Mouse (Mus musculus) liver, postnatal 0 days (tissue): ENCODE data around the gene Chst10. TPM values are rescaled to one million over a fixed set of nuclear protein-coding genes. Genes with fewer than 3 reads are reported as not detected.

ENCODE experiments used
- ATAC-seq: fragments of 200-750 bp; cut with Nextera tagmentation; 2 replicates; pipeline ENCODE4 v1.8.0; 2017; ENCODE audit warnings: mild to moderate bottlenecking, moderate library complexity
- DNase-seq: peaks from one replicate; pipeline ENCODE4 v3.0.0-alpha.2; 2016
- H3K27ac ChIP-seq: fragments of 300-500 bp; sonication (generic); 2 replicates; pipeline ENCODE4 v1.5.1; 2014; ENCODE audit warnings: antibody characterized with exemption, moderate library complexity, mild to moderate bottlenecking, low read depth
- H3K27me3 ChIP-seq: fragments of 300-500 bp; sonication (generic); 2 replicates; pipeline ENCODE4 v1.6.1; 2014; ENCODE audit warnings: low read length, control low read depth, mixed read lengths; ENCODE audit not compliant: insufficient read depth
- H3K36me3 ChIP-seq: fragments of 300-500 bp; sonication (generic); replicated peaks from 2 replicates; pipeline ENCODE4 v1.6.1; 2014; ENCODE audit warnings: mild to moderate bottlenecking, control low read depth, low read length, moderate library complexity, mixed read lengths; ENCODE audit not compliant: insufficient read depth
- H3K4me1 ChIP-seq: fragments of 300-500 bp; sonication (generic); 2 replicates; pipeline ENCODE4 v1.6.1; 2014; ENCODE audit warnings: antibody characterized with exemption, mild to moderate bottlenecking, control low read depth; ENCODE audit not compliant: insufficient read depth
- H3K4me2 ChIP-seq: fragments of 300-500 bp; sonication (generic); 2 replicates; pipeline ENCODE4 v1.6.1; 2014; ENCODE audit warnings: low read depth, mild to moderate bottlenecking, low read length, moderate library complexity, mixed read lengths
- H3K4me3 ChIP-seq: fragments of 300-500 bp; sonication (generic); 2 replicates; pipeline ENCODE4 v1.5.1; 2014; ENCODE audit warnings: low read depth, low read length
- H3K9ac ChIP-seq: fragments of 300-500 bp; sonication (generic); replicated peaks from 2 replicates; pipeline ENCODE4 v1.6.1; 2014; ENCODE audit warnings: mild to moderate bottlenecking, moderate library complexity
- H3K9me3 ChIP-seq: fragments of 300-500 bp; sonication (generic); 2 replicates; pipeline ENCODE4 v1.6.1; 2016; ENCODE audit warnings: mild to moderate bottlenecking, control low read depth, low read length, mixed read lengths
- CTCF ChIP-seq: sonication (generic); IDR thresholded peaks from 2 replicates; pipeline ENCODE4 v1.5.1; 2016; ENCODE audit warnings: antibody characterized with exemption, low read depth
- EP300 ChIP-seq: IDR thresholded peaks from 2 replicates; pipeline ENCODE4 v1.6.1; 2016; ENCODE audit warnings: antibody characterized with exemption, low read depth, mild to moderate bottlenecking
- WGBS: fragments of 180-500 bp; shearing (Covaris S2); extraction: QIAGEN DNeasy Blood & Tissue Kit; methylation state at CpG from one replicate; pipeline ENCODE4 v1.1.7; 2014; ENCODE audit not compliant: insufficient replicate concordance; 5-methylcytosine and 5-hydroxymethylcytosine counted together
- polyA plus RNA-seq: library from polyadenylated mRNA; unstranded; fragments of >200 nt; fragmentation: Nextera tagmentation; extraction: Ambion mirVana; gene quantifications from 2 replicates; pipeline ENCODE4 v1.2.1, GENCODE M21; 2015

Chst10 gene
- polyA plus RNA-seq, 1 experiment from 2014 or later: 0.33 TPM

DNA sequence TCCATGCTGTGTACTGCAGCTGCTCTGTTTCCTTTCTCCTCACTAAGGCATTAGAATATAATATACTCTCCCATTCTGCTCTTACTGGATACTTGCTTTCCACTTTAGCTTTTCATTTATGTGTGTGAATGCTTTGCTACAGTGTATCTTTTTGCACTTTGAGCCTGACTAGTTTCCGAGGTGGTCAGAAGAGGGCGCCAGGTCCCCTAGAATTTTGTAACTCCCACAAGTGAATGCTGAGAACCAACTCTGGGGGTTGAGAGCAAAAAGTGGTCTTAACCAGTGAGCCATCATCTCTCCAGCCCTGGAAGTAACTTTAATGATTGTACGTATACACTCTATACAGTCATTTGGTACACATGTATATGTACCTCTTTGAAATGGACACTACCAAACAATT is 63.1 kb downstream of the Chst10 start:
- H3K27ac ChIP-seq: no peak overlapping the region
- no peaks in the 10 kb centered on the region for H3K4me1 ChIP-seq
- no peaks in the 10 kb centered on the region for H3K36me3 ChIP-seq
- H3K9ac ChIP-seq: no peak overlapping the region
- ATAC-seq (no peak), DNase-seq (no peak)
- H3K27me3 ChIP-seq: peaks cover 29% of the 10 kb centered on the region
- H3K4me2 ChIP-seq: no peak overlapping the region
- H3K9me3 ChIP-seq: no peaks in the 10 kb centered on the region; the same call in 1 of the 2 replicates
- 30% methylated on average over 3 of the region's 3 CpGs for WGBS
- H3K4me3 ChIP-seq: no peak overlapping the region
- TF ChIP-seq EP300: no peak
- TF ChIP-seq CTCF: peak; percentile 23

DNA sequence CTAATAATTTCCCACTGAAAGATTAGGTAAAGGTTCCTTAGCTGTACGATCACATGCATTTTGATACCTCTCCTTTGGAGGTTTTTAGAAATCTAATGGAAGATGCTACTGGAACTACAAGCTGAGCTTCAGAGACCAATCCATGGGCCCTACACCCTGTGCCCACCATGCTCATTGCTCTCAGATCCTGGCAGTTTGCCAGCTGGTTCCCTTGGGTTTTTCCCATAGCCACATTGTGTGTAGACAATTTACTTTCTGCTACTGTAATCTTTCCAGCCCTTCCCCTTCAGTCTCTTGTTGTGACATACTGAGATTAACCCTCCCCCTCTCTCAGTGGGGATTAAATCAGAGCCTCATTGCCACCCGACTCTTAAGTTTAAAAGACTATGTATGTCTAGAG is 73.0 kb downstream of the Chst10 start:
- 67% methylated on average over 2 of the region's 2 CpGs for WGBS

DNA sequence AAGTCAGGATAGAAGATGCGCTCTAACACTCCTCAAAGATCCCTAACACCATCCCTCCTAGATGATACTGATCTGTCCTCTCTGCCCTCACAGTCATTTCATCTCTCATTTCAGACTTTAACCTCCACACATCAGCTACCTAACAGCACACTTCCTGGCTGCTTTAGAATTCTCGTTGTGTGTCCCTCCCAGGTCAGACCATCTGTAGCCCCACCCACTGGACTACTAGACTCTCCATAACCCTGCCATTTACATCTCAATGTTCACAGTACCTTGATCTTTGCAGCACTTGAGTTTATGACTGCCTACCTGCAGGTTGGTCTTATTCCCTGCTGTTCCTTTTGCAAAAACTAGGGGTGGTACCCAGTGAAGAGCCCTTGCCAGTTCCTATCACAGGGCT is 74.1 kb downstream of the Chst10 start:
- 45% methylated on average over 2 of the region's 2 CpGs for WGBS
- Histone ChIP-seq H3K9me3 (no peaks in the 10 kb centered on the region), H3K4me1 (no peaks in the 10 kb centered on the region), H3K9ac (no peak overlapping the region), H3K4me2 (no peak overlapping the region), H3K36me3 (no peaks in the 10 kb centered on the region), H3K27ac (no peak overlapping the region), H3K27me3 (no peaks in the 10 kb centered on the region), H3K4me3 (no peak overlapping the region)
- ATAC-seq: no peak
- no peak for TF ChIP-seq CTCF
- DNase-seq: no peak

More for the DNA sequence above, 73.0 kb downstream of the Chst10 start:
- Histone ChIP-seq H3K9me3 (no peaks in the 10 kb centered on the region), H3K4me2 (no peak overlapping the region), H3K36me3 (no peaks in the 10 kb centered on the region), H3K9ac (no peak overlapping the region), H3K27me3 (no peaks in the 10 kb centered on the region), H3K4me1 (no peaks in the 10 kb centered on the region), H3K27ac (no peak overlapping the region), H3K4me3 (no peak overlapping the region)
- TF ChIP-seq CTCF: no peak
- no peak for TF ChIP-seq EP300
- DNase-seq (no peak), ATAC-seq (no peak)

DNA sequence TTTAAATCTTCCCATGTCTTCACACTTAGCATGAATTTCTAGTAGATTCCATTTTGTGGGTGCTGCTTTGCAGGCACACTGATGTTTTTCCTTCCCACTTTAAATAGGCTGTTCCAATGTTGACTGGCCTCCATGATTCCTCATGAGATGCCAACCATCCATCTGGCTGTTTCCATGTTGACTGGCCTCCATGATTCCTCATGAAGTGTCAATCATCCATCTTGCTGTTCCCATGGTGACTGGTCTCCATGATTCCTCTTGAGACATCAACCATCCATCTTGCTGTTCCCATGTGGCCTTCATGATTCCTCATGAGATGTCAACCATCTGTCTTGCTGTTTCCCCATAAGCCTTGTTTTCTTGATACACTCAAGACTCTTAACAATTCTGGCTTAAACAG is 78.3 kb downstream of the Chst10 start:
- Histone ChIP-seq H3K4me3 (no peak overlapping the region), H3K9ac (no peak overlapping the region), H3K27ac (no peak overlapping the region), H3K27me3 (no peaks in the 10 kb centered on the region), H3K4me1 (no peaks in the 10 kb centered on the region), H3K36me3 (no peaks in the 10 kb centered on the region), H3K4me2 (no peak overlapping the region), H3K9me3 (no peaks in the 10 kb centered on the region)
- TF ChIP-seq CTCF (no peak), EP300 (no peak)
- DNase-seq (no peak), ATAC-seq (no peak)

DNA sequence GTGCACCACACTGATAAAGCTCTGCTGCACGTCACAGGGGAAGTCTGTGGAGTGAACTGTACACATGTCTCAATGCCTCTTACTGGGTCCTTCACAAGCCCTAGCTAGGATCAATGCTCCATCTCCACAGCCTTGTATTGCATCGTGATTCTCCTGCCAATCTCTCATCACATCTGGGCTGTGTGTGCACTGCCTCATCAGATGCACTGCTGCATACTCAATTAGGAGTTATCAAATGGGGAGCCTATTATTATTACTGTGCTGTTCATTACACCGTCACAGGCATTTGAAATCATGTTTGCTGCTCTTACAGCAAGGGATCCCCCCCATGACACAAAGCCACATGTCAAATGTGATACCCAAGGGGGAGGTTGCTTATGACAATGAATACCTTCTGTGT is 80.3 kb downstream of the Chst10 start:
- DNase-seq (no peak), ATAC-seq (no peak)
- Histone ChIP-seq H3K27ac (no peak overlapping the region), H3K27me3 (no peaks in the 10 kb centered on the region), H3K36me3 (no peaks in the 10 kb centered on the region), H3K9me3 (no peaks in the 10 kb centered on the region), H3K4me3 (no peak overlapping the region), H3K4me1 (no peaks in the 10 kb centered on the region), H3K4me2 (no peak overlapping the region), H3K9ac (no peak overlapping the region)
- no peak for TF ChIP-seq EP300
- TF ChIP-seq CTCF: no peak
- WGBS: 58% methylated on average over 3 of the region's 3 CpGs

DNA sequence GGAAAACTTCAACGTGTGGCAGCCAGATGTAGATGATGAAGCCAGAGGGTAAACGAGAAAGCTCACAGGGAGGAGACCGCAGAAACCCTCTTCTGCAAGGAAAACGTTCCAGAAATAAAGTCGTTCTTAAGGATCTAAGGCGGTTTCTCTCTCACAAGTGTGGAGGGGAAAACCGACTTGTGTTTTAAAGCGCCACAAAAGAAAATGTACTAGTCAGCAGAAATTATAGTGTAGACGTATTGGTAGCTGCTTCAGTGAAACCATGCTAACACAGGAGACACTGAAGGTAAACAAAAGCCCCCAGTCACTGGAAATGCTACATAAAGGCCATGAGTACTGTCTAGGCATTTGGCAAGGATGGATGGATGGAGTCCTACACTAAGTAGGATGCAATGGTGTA is 80.7 kb downstream of the Chst10 start:
- H3K9me3 ChIP-seq: no peaks in the 10 kb centered on the region
- H3K4me2 ChIP-seq: no peak overlapping the region
- H3K4me1 ChIP-seq: no peaks in the 10 kb centered on the region
- no peak overlapping the region for H3K27ac ChIP-seq
- no peak for DNase-seq
- no peak overlapping the region for H3K9ac ChIP-seq
- H3K36me3 ChIP-seq: no peaks in the 10 kb centered on the region
- no peaks in the 10 kb centered on the region for H3K27me3 ChIP-seq
- no peak overlapping the region for H3K4me3 ChIP-seq
- no peak for TF ChIP-seq EP300
- no peak for TF ChIP-seq CTCF
- WGBS: 80% methylated on average over 9 of the region's 9 CpGs
- ATAC-seq: no peak

DNA sequence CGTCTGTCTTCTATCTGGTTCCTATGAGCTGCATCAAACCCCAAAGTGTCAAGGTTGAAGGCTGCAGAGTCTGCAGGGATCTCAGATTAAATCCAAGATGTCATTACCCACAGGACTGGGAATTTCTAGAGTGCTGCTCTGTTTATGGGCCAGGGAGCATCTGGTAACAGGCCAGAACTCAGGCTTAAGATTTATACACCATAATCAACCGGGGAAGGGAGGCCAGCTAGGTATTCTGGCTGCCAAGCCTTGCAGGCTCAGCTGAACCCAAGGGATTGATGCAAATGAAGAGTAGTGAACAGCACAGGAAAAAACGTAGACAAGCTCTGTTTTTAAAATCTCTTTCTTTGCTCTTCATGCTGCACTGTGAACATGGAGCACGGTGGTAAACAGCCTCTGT is 81.7 kb downstream of the Chst10 start:
- DNase-seq: no peak
- no peaks in the 10 kb centered on the region for H3K36me3 ChIP-seq
- no peak overlapping the region for H3K4me3 ChIP-seq
- no peaks in the 10 kb centered on the region for H3K4me1 ChIP-seq
- H3K27me3 ChIP-seq: no peaks in the 10 kb centered on the region
- ATAC-seq: no peak
- H3K4me2 ChIP-seq: no peak overlapping the region
- H3K9me3 ChIP-seq: no peaks in the 10 kb centered on the region
- TF ChIP-seq EP300: no peak
- no peak for TF ChIP-seq CTCF
- H3K9ac ChIP-seq: no peak overlapping the region
- WGBS: 71% methylated on average over 4 of the region's 4 CpGs
- no peak overlapping the region for H3K27ac ChIP-seq

Other genes with a start within 250 kb of the Chst10 start
- gene Aff3, start 233.2 kb downstream of the Chst10 start, polyA plus RNA-seq: 0.81 and 1.1 TPM in 2 replicates
- 0.01 TPM in 1 of 2 replicates, not detected in the other for gene Lonrf2, start 61.5 kb downstream of the Chst10 start, polyA plus RNA-seq
- not detected in 2 replicates for gene Nms, start 41.0 kb upstream of the Chst10 start, polyA plus RNA-seq
- 42.5 and 42.8 TPM in 2 replicates for gene Pdcl3, start 87.4 kb upstream of the Chst10 start, polyA plus RNA-seq